Mouse (Mus musculus): Measurements from ENCODE around the gene Afap1l2. TPM values are rescaled to one million over a fixed set of nuclear protein-coding genes. Genes with fewer than 3 reads are reported as not detected.

Gene Afap1l2
- polyA plus RNA-seq, 1 experiment from 2014 or later, result 29.7 TPM

- no peak for ATAC-seq (ENCODE audit: borderline replicate concordance, extremely low read depth, low FRiP score, low TSS enrichment)
- Histone ChIP-seq H3K4me1 (peaks cover 21% of the 10 kb centered on the region), H3K9ac (no peak overlapping the region), H3K9me3 (no peaks in the 10 kb centered on the region), H3K4me3 (no peak overlapping the region), H3K27ac (no peak overlapping the region), H3K4me2 (no peak overlapping the region), H3K27me3 (no peaks in the 10 kb centered on the region), H3K36me3 (no peaks in the 10 kb centered on the region)
- WGBS, result 77% methylated on average over 7 of the region's 7 CpGs
Measured at GRCm38 (mm10) chr19:56971347-56971746, 36.7 kb downstream of the Afap1l2 start.

GRCm38 (mm10) chr19:56963876-56964275 lies 44.2 kb downstream of the Afap1l2 start:
- no peaks in the 10 kb centered on the region for H3K9me3 ChIP-seq
- peaks cover 15% of the 10 kb centered on the region for H3K4me1 ChIP-seq
- no peak overlapping the region for H3K9ac ChIP-seq
- 36% methylated on average over 5 of the region's 5 CpGs for WGBS
- H3K36me3 ChIP-seq, result no peaks in the 10 kb centered on the region
- H3K4me2 ChIP-seq, result no peak overlapping the region
- H3K27me3 ChIP-seq, result no peaks in the 10 kb centered on the region
- no peak for ATAC-seq (ENCODE audit: borderline replicate concordance, extremely low read depth, low FRiP score, low TSS enrichment)
- peak overlapping the region; percentile 48 for H3K27ac ChIP-seq
- no peak overlapping the region for H3K4me3 ChIP-seq

- Histone ChIP-seq H3K9ac (no peak overlapping the region), H3K4me2 (no peak overlapping the region), H3K4me1 (peaks cover 43% of the 10 kb centered on the region), H3K9me3 (no peaks in the 10 kb centered on the region), H3K27ac (peak overlapping the region; percentile 58), H3K4me3 (no peak overlapping the region), H3K27me3 (no peaks in the 10 kb centered on the region), H3K36me3 (no peaks in the 10 kb centered on the region)
- no peak for ATAC-seq (ENCODE audit: borderline replicate concordance, extremely low read depth, low FRiP score, low TSS enrichment)
- 33% methylated on average over 3 of the region's 3 CpGs for whole genome bisulfite sequencing
Measured at GRCm38 (mm10) chr19:56959601-56960000, 48.4 kb downstream of the Afap1l2 start.

- H3K4me3 ChIP-seq, result no peak overlapping the region
- H3K9ac ChIP-seq, result no peak overlapping the region
- no peaks in the 10 kb centered on the region for H3K9me3 ChIP-seq
- no peaks in the 10 kb centered on the region for H3K27me3 ChIP-seq
- H3K4me2 ChIP-seq, result no peak overlapping the region
- 82% methylated on average over 2 of the region's 2 CpGs for WGBS
- H3K27ac ChIP-seq, result peak overlapping the region; percentile 58
- H3K36me3 ChIP-seq, result no peaks in the 10 kb centered on the region
- peaks cover 49% of the 10 kb centered on the region for H3K4me1 ChIP-seq
- ATAC-seq (ENCODE audit: borderline replicate concordance, extremely low read depth, low FRiP score, low TSS enrichment), result no peak
Measured at GRCm38 (mm10) chr19:56959057-56959456, 49.0 kb downstream of the Afap1l2 start.

- Histone ChIP-seq H3K27ac (peak overlapping the region; percentile 58), H3K4me3 (no peak overlapping the region), H3K4me1 (peaks cover 53% of the 10 kb centered on the region), H3K36me3 (no peaks in the 10 kb centered on the region), H3K9ac (no peak overlapping the region), H3K4me2 (no peak overlapping the region), H3K9me3 (no peaks in the 10 kb centered on the region), H3K27me3 (no peaks in the 10 kb centered on the region)
- ATAC-seq (ENCODE audit: borderline replicate concordance, extremely low read depth, low FRiP score, low TSS enrichment), result peak; percentile 17; the same call in 1 of the 2 replicates
- WGBS, result 19% methylated on average over 6 of the region's 6 CpGs
Measured at GRCm38 (mm10) chr19:56958582-56959021, 49.4 kb downstream of the Afap1l2 start.

- H3K9me3 ChIP-seq, result no peaks in the 10 kb centered on the region
- H3K4me1 ChIP-seq, result peaks cover 53% of the 10 kb centered on the region
- ATAC-seq (ENCODE audit: borderline replicate concordance, extremely low read depth, low FRiP score, low TSS enrichment), result no peak
- H3K4me2 ChIP-seq, result no peak overlapping the region
- no peak overlapping the region for H3K27ac ChIP-seq
- H3K4me3 ChIP-seq, result no peak overlapping the region
- no peak overlapping the region for H3K9ac ChIP-seq
- no peaks in the 10 kb centered on the region for H3K27me3 ChIP-seq
- WGBS, result 66% methylated on average over 4 of the region's 4 CpGs
- H3K36me3 ChIP-seq, result no peaks in the 10 kb centered on the region
Measured at GRCm38 (mm10) chr19:56958011-56958410, 50.0 kb downstream of the Afap1l2 start.

- H3K4me2 ChIP-seq, result no peak overlapping the region
- no peaks in the 10 kb centered on the region for H3K27me3 ChIP-seq
- H3K9me3 ChIP-seq, result no peaks in the 10 kb centered on the region
- no peak overlapping the region for H3K27ac ChIP-seq
- 73% methylated on average over 20 of the region's 20 CpGs for WGBS
- H3K36me3 ChIP-seq, result no peaks in the 10 kb centered on the region
- H3K4me1 ChIP-seq, result peaks cover 53% of the 10 kb centered on the region
- H3K9ac ChIP-seq, result no peak overlapping the region
- ATAC-seq (ENCODE audit: borderline replicate concordance, extremely low read depth, low FRiP score, low TSS enrichment), result no peak
- H3K4me3 ChIP-seq, result no peak overlapping the region
Measured at GRCm38 (mm10) chr19:56955568-56956513, 52.2 kb downstream of the Afap1l2 start.

GRCm38 (mm10) chr19:56954857-56955256 lies 53.2 kb downstream of the Afap1l2 start:
- WGBS, result 70% methylated on average over 13 of the region's 13 CpGs
- no peaks in the 10 kb centered on the region for H3K27me3 ChIP-seq
- no peaks in the 10 kb centered on the region for H3K9me3 ChIP-seq
- H3K4me1 ChIP-seq, result peaks cover 48% of the 10 kb centered on the region
- H3K4me2 ChIP-seq, result no peak overlapping the region
- no peak overlapping the region for H3K9ac ChIP-seq
- H3K4me3 ChIP-seq, result no peak overlapping the region
- ATAC-seq (ENCODE audit: borderline replicate concordance, extremely low read depth, low FRiP score, low TSS enrichment), result no peak
- no peaks in the 10 kb centered on the region for H3K36me3 ChIP-seq
- peak overlapping the region; percentile 71; the same call in 1 of the 2 replicates for H3K27ac ChIP-seq

- Histone ChIP-seq H3K4me2 (no peak overlapping the region), H3K4me1 (peaks cover 38% of the 10 kb centered on the region), H3K36me3 (no peaks in the 10 kb centered on the region), H3K4me3 (no peak overlapping the region), H3K27ac (peak overlapping the region; percentile 71), H3K9me3 (no peaks in the 10 kb centered on the region), H3K9ac (no peak overlapping the region), H3K27me3 (no peaks in the 10 kb centered on the region)
- peak; percentile 24 for ATAC-seq (ENCODE audit: borderline replicate concordance, extremely low read depth, low FRiP score, low TSS enrichment)
- 38% methylated on average over 4 of the region's 4 CpGs for WGBS
Measured at GRCm38 (mm10) chr19:56953856-56954255, 54.2 kb downstream of the Afap1l2 start.

GRCm38 (mm10) chr19:56950818-56951217 lies 57.2 kb downstream of the Afap1l2 start:
- no peak overlapping the region for H3K9ac ChIP-seq
- H3K4me3 ChIP-seq, result no peak overlapping the region
- H3K36me3 ChIP-seq, result no peaks in the 10 kb centered on the region
- no peak overlapping the region for H3K27ac ChIP-seq
- 70% methylated on average over 7 of the region's 7 CpGs for WGBS
- ATAC-seq (ENCODE audit: borderline replicate concordance, extremely low read depth, low FRiP score, low TSS enrichment), result no peak
- H3K4me2 ChIP-seq, result no peak overlapping the region
- no peaks in the 10 kb centered on the region for H3K9me3 ChIP-seq
- no peaks in the 10 kb centered on the region for H3K27me3 ChIP-seq
- peaks cover 18% of the 10 kb centered on the region for H3K4me1 ChIP-seq

- H3K9ac ChIP-seq, result no peak overlapping the region
- ATAC-seq (ENCODE audit: borderline replicate concordance, extremely low read depth, low FRiP score, low TSS enrichment), result no peak
- no peak overlapping the region for H3K27ac ChIP-seq
- H3K4me1 ChIP-seq, result peaks cover 12% of the 10 kb centered on the region
- no peaks in the 10 kb centered on the region for H3K9me3 ChIP-seq
- no peak overlapping the region for H3K4me3 ChIP-seq
- no peak overlapping the region for H3K4me2 ChIP-seq
- no peaks in the 10 kb centered on the region for H3K27me3 ChIP-seq
- H3K36me3 ChIP-seq, result no peaks in the 10 kb centered on the region
- WGBS, result 55% methylated on average over 8 of the region's 8 CpGs
Measured at GRCm38 (mm10) chr19:56949868-56950267, 58.2 kb downstream of the Afap1l2 start.

- ATAC-seq (ENCODE audit: borderline replicate concordance, extremely low read depth, low FRiP score, low TSS enrichment), result no peak
- H3K27ac ChIP-seq, result no peak overlapping the region
Measured at GRCm38 (mm10) chr19:56947971-56948610, 59.9 kb downstream of the Afap1l2 start.

More at GRCm38 (mm10) chr19:56947971-56948610, 59.9 kb downstream of the Afap1l2 start:
- Histone ChIP-seq H3K9ac (no peak overlapping the region), H3K9me3 (no peaks in the 10 kb centered on the region), H3K27me3 (no peaks in the 10 kb centered on the region), H3K36me3 (no peaks in the 10 kb centered on the region), H3K4me3 (no peak overlapping the region), H3K4me1 (no peaks in the 10 kb centered on the region), H3K4me2 (no peak overlapping the region)
- 60% methylated on average over 6 of the region's 6 CpGs for WGBS

Measured in lung, embryonic 15.5 days (tissue).